Mouse (Mus musculus): ENCODE measurements around the gene Lins1.

Gene Lins1

DNA sequence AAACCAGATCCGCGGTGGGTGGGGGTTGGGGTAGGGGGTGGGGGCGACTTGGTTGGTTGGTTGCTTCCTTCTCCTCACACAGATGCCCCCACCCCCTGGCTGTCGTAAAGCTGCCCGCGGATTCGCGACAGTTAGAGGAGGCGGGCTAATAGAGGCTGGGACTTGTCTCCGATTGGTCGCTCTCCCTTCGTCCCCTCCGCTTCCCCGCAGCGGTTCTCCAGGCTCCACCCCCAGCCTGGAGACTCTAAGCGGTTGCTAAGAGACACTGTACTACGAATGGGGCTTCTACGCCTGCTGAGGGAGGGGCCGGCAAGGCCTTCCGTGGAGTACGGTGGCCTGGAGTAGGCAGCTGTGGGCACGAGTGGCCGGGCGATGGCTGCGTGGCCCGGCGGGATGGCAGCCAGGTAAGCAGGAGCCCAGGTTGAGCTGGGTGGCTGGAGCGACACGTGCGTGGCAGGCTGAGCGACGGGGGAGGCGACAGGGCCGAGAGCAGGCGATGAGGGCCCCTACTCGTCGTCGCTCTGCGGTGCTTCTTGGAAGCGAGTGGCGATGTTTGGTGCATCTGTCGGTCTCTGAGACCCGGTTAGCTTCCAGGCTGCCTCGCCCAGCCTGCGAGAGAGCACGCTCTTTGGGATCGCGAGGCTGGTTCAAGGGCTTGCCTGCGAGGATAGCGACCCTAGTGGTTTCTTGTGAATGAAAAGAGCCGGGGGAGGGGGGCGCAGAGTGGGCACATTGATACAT, at the start of gene Lins1:
TSS of gene Lins1 (plus strand) at position 270 of the 741 bp plus-strand sequence.
- peak; percentile 99 for DNase-seq (ENCODE audit: low spot score)

DNA sequence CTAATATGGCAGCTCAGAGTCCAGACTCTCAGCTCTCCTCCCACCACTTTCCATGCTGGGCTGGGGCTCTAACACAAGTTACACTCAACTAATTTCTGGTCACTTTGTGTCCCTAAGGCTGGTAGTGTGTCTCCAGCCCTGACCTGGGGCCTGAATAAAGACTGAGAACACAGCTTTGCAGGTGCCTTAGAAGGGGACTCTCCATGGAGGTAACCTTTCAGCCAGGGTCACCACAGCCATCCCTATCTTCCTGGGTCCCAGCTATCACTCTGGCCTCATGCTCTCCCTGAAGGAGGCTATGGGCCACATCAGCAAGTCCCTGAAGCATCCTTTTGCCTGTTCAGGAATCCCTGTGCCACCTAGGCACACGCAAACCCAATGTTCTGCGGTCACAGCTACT, 44.0 kb upstream of the Lins1 start:
- no peak for DNase-seq (ENCODE audit: low spot score)

DNA sequence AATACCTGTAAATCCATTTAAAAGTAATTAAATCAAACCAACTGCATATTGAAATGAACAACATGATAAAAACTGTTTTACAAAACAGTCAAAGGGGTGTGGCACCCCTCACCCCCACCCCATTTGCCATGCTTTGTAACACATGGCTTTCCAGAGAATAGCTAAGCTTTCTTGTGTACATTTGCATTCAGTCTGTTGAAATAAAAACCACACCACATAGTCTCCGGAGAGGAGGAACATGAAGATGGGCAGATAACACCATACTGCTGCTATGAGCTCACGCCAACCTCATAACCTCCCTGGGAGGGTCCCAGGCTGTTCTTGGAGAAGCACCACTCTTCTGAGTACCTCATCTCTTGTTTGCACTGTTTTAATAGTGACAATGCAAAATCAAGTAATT, 40.5 kb upstream of the Lins1 start:
- DNase-seq (ENCODE audit: low spot score), result no peak

- no peak for DNase-seq (ENCODE audit: low spot score)
Measured at GRCm38 (mm10) chr7:66650883-66651282, 38.8 kb upstream of the Lins1 start.

- no peak for DNase-seq (ENCODE audit: low spot score)
Measured at GRCm38 (mm10) chr7:66652216-66652615, 37.5 kb upstream of the Lins1 start.

GRCm38 (mm10) chr7:66653596-66653995, 36.1 kb upstream of the Lins1 start:
- DNase-seq (ENCODE audit: low spot score), result no peak

DNA sequence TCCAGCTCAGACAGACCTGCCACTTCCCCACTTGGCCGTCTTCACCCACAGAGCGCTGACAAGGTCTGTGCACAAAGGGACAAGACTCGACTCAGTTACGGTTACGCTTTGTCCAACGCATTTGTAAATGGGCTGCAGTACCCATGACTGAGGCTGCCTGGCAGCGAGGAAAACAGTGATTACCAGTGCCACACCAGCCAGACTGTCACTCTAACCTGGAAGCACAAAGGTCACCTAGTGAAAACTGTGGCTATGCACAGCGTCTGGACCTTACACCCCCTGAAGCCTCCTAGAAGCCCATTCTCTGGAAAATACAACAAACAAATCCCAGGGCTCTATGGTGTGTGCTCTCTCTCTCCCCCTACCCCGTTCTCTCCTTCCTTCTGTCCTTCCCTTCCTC, 34.2 kb upstream of the Lins1 start:
- no peak for DNase-seq (ENCODE audit: low spot score)

- DNase-seq (ENCODE audit: low spot score), result peak; percentile 8
Measured at GRCm38 (mm10) chr7:66660291-66660690, 29.4 kb upstream of the Lins1 start.

DNA sequence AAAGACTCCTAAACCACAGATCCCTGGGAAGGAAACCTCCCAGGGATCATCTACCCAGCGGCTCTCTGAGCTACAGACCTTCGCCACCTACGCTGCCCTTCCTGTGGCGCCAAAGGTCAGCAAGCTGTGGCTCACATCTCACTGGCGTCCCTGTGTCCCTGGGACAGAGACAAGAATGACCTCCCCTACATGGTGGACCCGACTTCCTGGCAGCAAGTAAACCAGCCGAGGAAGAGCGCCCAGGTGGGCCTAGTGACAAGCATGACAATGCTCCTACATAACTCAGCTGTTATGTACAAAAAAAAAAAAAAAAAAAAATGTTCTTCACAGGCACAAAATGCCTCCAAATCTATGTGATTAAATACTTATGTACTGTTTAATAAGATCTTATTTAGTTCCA, 28.7 kb upstream of the Lins1 start:
- DNase-seq (ENCODE audit: low spot score), result no peak

GRCm38 (mm10) chr7:66661572-66661971, 28.1 kb upstream of the Lins1 start:
- peak; percentile 93 for DNase-seq (ENCODE audit: low spot score)

DNA sequence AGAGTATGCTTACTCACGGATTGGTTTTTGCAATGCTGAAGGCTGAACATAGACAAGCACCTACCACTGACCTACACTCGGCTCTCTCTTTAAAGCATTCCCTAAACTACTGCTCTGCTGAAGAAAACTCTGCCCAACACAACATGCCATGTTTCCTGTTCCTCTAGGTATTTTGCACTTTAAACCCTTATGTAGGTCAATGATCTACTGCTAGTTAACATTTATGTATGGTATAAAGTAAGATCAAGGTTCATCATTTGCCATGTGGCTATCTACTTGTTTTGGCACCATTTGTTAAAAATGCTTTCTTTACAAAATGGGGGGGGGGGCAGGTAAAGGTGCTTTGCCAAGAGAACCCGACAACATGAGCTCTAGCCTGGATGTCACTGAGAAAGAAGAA, 26.1 kb upstream of the Lins1 start:
- DNase-seq (ENCODE audit: low spot score), result no peak

DNA sequence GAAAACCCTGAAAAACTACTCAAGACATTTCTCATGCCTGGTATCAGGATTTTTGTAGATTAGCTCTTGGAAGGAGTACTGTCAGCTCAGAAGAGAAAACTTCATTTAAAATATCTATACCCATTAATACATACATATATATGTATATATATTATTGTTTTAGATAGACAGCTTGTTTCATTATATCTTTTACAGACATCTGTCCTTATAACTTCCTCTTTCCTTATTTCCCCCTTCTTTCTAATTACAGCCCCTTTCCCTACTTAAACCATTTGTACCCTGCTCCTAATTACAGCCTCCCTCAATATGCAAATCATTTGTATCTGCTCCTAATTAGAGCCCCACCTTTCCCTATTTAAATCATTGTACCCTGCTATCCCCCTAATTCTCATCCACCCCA, 22.6 kb upstream of the Lins1 start:
- no peak for DNase-seq (ENCODE audit: low spot score)

- no peak for DNase-seq (ENCODE audit: low spot score)
Measured at GRCm38 (mm10) chr7:66675800-66676199, 13.9 kb upstream of the Lins1 start.

GRCm38 (mm10) chr7:66682119-66682863, 7.4 kb upstream of the Lins1 start:
- DNase-seq (ENCODE audit: low spot score), result no peak

DNA sequence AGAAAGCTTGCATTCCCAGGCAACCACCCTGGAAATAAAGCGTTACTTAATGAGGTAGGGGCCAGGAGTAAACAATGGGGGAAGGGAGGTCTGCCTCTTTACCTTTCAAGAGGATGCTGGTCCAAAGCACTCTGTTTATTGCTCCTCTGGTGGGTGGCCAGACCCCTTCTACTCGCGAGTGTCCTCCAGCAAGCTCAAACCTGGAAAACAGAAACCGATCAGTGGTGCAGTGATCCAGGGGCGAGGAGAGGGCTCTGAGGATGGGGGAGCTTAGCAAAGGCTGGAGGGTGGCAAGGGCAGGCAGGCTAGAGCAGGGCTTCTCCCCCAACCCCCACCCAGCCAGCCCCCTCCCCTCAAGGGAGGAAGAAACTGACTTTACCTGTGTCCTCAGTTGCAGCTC, 968 bp upstream of the Lins1 start:
- DNase-seq (ENCODE audit: low spot score), result peak; percentile 3

- DNase-seq (ENCODE audit: low spot score), result no peak
Measured at GRCm38 (mm10) chr7:66689294-66689619, 432 bp upstream of the Lins1 start, which contains the start of gene Asb7. TSS of gene Asb7 (minus strand) at chr7:66689596.

DNA sequence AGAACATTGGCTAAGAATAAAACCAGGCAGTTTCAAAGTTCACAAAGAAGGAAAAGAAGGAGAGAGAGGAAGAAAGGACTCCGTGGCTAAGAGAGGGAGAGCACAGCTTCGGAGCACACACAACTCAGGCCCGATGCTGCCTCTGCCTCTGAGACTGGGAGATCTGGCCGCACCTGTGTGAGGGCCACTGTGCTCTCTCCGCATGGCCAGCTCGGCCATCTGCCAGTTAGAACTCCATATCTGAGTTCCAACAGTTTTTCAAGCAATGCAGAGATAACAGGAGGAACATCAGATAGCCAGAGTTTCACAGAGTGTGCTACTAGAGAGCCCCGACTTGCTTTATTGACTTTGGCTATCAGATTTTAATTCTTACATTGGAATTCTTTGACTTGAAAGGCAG, 4.8 kb downstream of the Lins1 start:
- no peak for DNase-seq (ENCODE audit: low spot score)

- DNase-seq (ENCODE audit: low spot score), result no peak
Measured at GRCm38 (mm10) chr7:66702721-66703120, 13.0 kb downstream of the Lins1 start.

DNA sequence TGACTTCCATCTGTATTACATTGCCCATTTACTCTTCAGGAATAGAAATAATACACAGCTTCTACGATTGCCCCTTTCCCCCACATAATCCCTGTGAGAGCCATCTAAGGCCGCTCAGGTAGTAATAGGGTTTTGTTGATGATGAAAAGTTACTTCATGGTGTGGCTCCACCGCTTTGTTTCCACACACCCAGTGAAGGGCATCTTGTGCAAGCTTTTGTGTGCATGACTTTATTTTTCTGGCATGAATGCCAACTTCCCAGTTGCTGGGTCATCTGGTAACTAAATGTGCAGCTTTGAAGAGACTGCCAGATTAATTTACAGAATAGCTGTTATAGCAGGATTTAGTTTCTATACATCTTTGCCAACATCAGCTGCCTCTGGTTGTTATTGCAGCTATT, 14.9 kb downstream of the Lins1 start:
- DNase-seq (ENCODE audit: low spot score), result no peak

DNA sequence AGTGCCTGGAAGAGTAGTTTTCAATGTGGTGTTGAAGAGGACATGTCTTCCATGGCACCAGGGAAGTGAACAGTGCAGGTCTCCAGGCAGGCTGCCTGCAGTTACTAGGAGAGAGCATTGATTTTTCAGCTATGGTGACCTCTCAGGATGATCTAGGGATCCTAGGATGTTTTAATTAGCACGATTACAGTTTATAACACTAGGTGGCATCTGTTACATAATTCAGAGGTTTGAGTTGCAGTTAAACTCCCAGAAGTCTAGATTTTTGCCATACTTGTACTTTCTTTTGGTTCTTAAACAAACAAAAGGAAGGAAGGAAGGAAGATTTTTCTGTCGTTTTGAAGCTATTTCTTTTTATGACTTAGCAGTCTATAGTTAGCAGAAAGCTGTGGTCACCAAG, 21.5 kb downstream of the Lins1 start:
- DNase-seq (ENCODE audit: low spot score), result no peak

DNA sequence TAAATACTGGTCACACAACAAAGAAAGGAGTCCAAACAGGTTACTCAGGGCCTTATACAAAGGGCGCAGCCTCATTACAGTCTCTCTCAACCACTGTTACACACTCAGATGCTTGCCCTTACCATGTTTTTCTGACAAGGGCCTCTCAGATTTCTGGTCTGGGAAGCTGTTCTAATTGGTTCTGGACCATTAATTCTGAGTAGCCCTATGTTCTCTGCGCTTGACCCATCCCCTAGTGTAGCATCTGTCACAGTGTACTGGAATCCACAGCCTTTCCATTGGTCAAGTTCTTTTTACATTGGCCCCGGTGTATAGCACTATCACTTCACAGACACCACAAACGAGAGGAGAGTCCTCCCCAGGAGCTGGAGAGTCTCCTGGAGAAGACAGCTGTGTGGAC, 34.8 kb downstream of the Lins1 start:
- DNase-seq (ENCODE audit: low spot score), result peak; percentile 23

- DNase-seq (ENCODE audit: low spot score), result no peak
Measured at GRCm38 (mm10) chr7:66724954-66725353, 35.3 kb downstream of the Lins1 start.

- DNase-seq (ENCODE audit: low spot score), result no peak
Measured at GRCm38 (mm10) chr7:66728072-66728471, 38.4 kb downstream of the Lins1 start.

GRCm38 (mm10) chr7:66729232-66729631, 39.5 kb downstream of the Lins1 start:
- no peak for DNase-seq (ENCODE audit: low spot score)
